Mouse (Mus musculus) olfactory bulb, adult 2 months (tissue): ENCODE data around the gene Dnajc4. TPM values are rescaled to one million over a fixed set of nuclear protein-coding genes. Genes with fewer than 3 reads are reported as not detected.

Experiments used
- H3K27ac ChIP-seq: fragments of 200-500 bp; 2 replicates; pipeline ENCODE4 v1.5.1; 2012; ENCODE audit warnings: low read depth, low read length; ENCODE audit not compliant: insufficient read depth
- H3K4me1 ChIP-seq: fragments of 200-500 bp; 2 replicates; pipeline ENCODE4 v1.6.1; 2012; ENCODE audit warnings: low read length; ENCODE audit not compliant: control insufficient read depth, insufficient read depth
- H3K4me3 ChIP-seq: fragments of 200-500 bp; 2 replicates; pipeline ENCODE4 v1.5.1; 2012; ENCODE audit warnings: mild to moderate bottlenecking, low read depth, low read length, moderate library complexity; ENCODE audit not compliant: insufficient read depth
- CTCF ChIP-seq: fragments of 200-500 bp; IDR thresholded peaks from 2 replicates; pipeline ENCODE4 v1.5.1; 2012; ENCODE audit warnings: low read depth, mild to moderate bottlenecking, low read length, moderate library complexity; ENCODE audit not compliant: insufficient read depth
- POLR2A ChIP-seq: fragments of 200-500 bp; IDR thresholded peaks from 2 replicates; pipeline ENCODE4 v1.6.1; 2012; ENCODE audit warnings: mild to moderate bottlenecking, low read depth, low read length, moderate library complexity; ENCODE audit not compliant: insufficient read depth
- WGBS: fragments of 180-500 bp; shearing (Covaris S2); methylation state at CpG from one replicate; pipeline ENCODE4 v1.1.7; 2018; 5-methylcytosine and 5-hydroxymethylcytosine counted together
- polyA plus RNA-seq: library from polyadenylated mRNA; stranded (reverse); fragments of >200 nt; gene quantifications from 2 replicates; pipeline ENCODE4 v1.2.4, GENCODE M21; 2012; ENCODE audit warnings: low replicate concordance; ENCODE audit not compliant: missing spikeins, insufficient read depth, insufficient read length

The Dnajc4 gene
- polyA plus RNA-seq: not detected in 2 replicates

GRCm38 (mm10) chr19:6992011-6992858 lies at the start of gene Dnajc4:
Dnajc4 (minus strand) TSS chr19:6992572.
- Histone ChIP-seq H3K4me1 (peaks cover 32% of the 10 kb centered on the region), H3K4me3 (peak within 1 kb of the TSS; percentile 66), H3K27ac (0 out of 2 replicates have a peak within 1 kb of the TSS, but pooled peaks have one; percentile 2)
- under 1% methylated on average over 37 of the region's 37 CpGs for WGBS
- TF ChIP-seq CTCF (0 out of 2 replicates have a peak, but pooled peaks have one; percentile 15), POLR2A (no peak)

- H3K27ac ChIP-seq: peak overlapping the region; percentile 97; the same call in 1 of the 2 replicates
- no peak overlapping the region for H3K4me3 ChIP-seq
- 75% methylated on average over 2 of the region's 2 CpGs for WGBS
- no peak for TF ChIP-seq CTCF
- TF ChIP-seq POLR2A: no peak
- peaks cover 26% of the 10 kb centered on the region for H3K4me1 ChIP-seq
Measured at GRCm38 (mm10) chr19:7041171-7041570, 48.8 kb upstream of the Dnajc4 start.

GRCm38 (mm10) chr19:7040637-7041130 lies 48.3 kb upstream of the Dnajc4 start:
- no peak for TF ChIP-seq POLR2A
- no peak for TF ChIP-seq CTCF
- H3K4me3 ChIP-seq: peak overlapping the region; percentile 60
- H3K27ac ChIP-seq: peak overlapping the region; percentile 97
- WGBS: 20% methylated on average over 13 of the region's 13 CpGs
- H3K4me1 ChIP-seq: peaks cover 26% of the 10 kb centered on the region

- WGBS: under 1% methylated on average over 48 of the region's 49 CpGs
Measured at GRCm38 (mm10) chr19:7039841-7040636, 47.7 kb upstream of the Dnajc4 start, which contains the start of gene Stip1. Stip1 (minus strand) TSS chr19:7039967.

GRCm38 (mm10) chr19:7039088-7039720 lies 46.8 kb upstream of the Dnajc4 start:
- WGBS: under 1% methylated on average over 35 of the region's 35 CpGs
- H3K27ac ChIP-seq: peak overlapping the region; percentile 43
- H3K4me1 ChIP-seq: peaks cover 15% of the 10 kb centered on the region
- TF ChIP-seq CTCF: no peak
- no peak; the same call in 1 of the 2 replicates for TF ChIP-seq POLR2A
- peak overlapping the region; percentile 96 for H3K4me3 ChIP-seq

More at GRCm38 (mm10) chr19:7039841-7040636, 47.7 kb upstream of the Dnajc4 start, which contains the start of gene Stip1:
- Histone ChIP-seq H3K4me3 (peak within 1 kb of the TSS; percentile 96), H3K27ac (peak within 1 kb of the TSS; percentile 97), H3K4me1 (peaks cover 21% of the 10 kb centered on the region)
- TF ChIP-seq CTCF (no peak), POLR2A (peak; percentile 92)

- 93% methylated on average over 5 of the region's 5 CpGs for WGBS
- peaks cover 10% of the 10 kb centered on the region; the same call in 1 of the 2 replicates for H3K4me1 ChIP-seq
- TF ChIP-seq CTCF (no peak), POLR2A (no peak)
Measured at GRCm38 (mm10) chr19:7034006-7034405, 41.6 kb upstream of the Dnajc4 start.

GRCm38 (mm10) chr19:7029531-7029930 lies 37.2 kb upstream of the Dnajc4 start:
- 46% methylated on average over 5 of the region's 5 CpGs for WGBS
- no peak for TF ChIP-seq CTCF
- no peak for TF ChIP-seq POLR2A
- Histone ChIP-seq H3K4me3 (no peak overlapping the region), H3K27ac (no peak overlapping the region), H3K4me1 (peaks cover 9% of the 10 kb centered on the region; the same call in 1 of the 2 replicates)

More at GRCm38 (mm10) chr19:7034006-7034405, 41.6 kb upstream of the Dnajc4 start:
- Histone ChIP-seq H3K27ac (no peak overlapping the region), H3K4me3 (no peak overlapping the region)

GRCm38 (mm10) chr19:7020224-7020641 lies 27.9 kb upstream of the Dnajc4 start:
- H3K27ac ChIP-seq: no peak overlapping the region
- 46% methylated on average over 3 of the region's 3 CpGs for WGBS
- TF ChIP-seq CTCF (no peak), POLR2A (no peak)
- no peak overlapping the region for H3K4me3 ChIP-seq
- H3K4me1 ChIP-seq: no peaks in the 10 kb centered on the region
